Mouse (Mus musculus) urinary bladder, postnatal 4 days (tissue): ENCODE measurements around the gene Mmgt2.
A peak's percentile ranks its signal among the peaks of the same experiment; 100 is the strongest.
"Not testable (repeated sequence)": the region's sequence is repeated elsewhere in the genome, so short reads cannot be mapped to it uniquely, and the experiment has no call there.

Experiments
- DNase-seq, 2 experiments: peaks; one replicate each; pipeline ENCODE4 v3.0.0; 2021 to 2022; ENCODE audit warnings: low spot score in 2 of 2

Mmgt2 gene

DNA sequence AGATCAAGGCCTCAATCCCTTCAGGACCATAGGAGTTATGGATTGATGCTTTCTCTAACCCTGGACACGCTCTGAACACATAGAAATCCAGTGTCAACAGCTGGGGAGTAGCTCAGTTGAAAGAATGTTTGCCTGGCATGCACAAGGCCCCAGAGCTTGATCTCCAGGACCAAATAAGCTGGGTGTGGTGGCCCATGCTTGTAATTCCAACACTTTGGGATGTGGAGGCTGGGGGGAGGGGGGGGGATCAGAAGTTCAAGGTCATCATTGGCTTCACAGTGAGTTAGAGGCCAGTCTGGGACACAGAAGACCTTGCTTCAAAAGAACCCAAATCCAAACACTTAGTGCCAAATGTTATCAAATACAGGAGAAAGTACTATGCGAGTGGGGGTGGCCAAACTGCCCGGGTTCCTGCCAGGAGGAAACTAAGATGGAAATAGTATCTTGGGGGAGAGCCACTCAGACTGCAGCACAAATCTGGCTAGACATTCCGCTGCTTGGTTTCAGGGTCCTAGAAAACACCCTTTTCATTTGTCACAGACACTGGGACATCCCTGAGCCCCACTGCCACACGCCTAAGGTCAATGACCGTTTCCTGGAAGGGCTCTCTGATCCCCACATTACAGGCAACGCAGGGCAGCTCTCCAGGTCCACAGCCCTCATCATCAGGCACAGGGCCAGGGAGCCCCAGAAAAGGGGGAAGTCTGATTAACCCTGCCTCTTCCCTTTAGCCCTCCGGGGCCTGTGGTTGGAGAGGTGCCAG lies 2.6 kb upstream of the Mmgt2 start:
- DNase-seq: peak; percentile 64 to 65

DNA sequence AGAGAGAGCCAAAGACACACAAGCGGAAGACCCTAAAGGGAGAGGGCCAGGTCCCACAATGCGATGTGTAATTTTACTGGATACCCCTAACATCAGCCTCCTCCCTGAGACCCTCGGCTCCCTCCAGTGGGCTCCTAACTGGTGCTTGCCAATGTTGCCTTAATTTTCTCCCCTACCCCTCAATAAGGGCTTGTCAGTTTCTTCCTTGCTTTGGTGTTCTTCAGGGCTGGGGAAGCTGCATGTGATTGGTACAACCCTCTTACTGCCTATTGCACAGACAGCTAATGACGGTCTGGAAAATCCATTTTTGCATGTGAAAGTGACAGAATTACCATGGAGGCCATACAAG lies 2.0 kb upstream of the Mmgt2 start:
- no peak for DNase-seq

- no peak for DNase-seq
Observed at GRCm38 (mm10) chr11:62646958-62647515, 1.4 kb upstream of the Mmgt2 start.

- peak in 1 of 2 experiments; percentile 58 for DNase-seq
Observed at GRCm38 (mm10) chr11:62647661-62648590, 538 bp upstream of the Mmgt2 start, which contains the start of gene Lrrc75a. TSS of gene Lrrc75a (minus strand) at chr11:62648523.

DNA sequence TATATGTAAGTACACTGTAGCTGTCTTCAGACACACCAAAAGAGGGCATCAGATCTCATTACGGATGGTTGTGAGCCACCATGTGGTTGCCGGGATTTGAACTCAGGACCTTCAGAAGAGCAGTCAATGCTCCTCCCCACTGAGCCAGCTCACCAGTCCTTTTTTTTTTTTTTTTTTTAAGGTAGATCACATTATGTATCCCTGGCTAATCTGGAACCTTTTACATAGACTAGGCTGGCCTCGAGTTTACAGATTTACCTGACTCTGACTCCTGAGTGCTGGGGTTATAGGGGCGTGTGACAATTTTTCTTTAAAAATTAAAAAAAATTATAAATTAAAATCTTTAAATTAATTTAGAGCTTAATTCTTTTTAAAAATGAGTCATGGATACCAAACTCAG lies 1.3 kb downstream of the Mmgt2 start:
- DNase-seq: not testable (repeated sequence)

- no peak for DNase-seq
Observed at GRCm38 (mm10) chr11:62651563-62651962, 3.1 kb downstream of the Mmgt2 start.

- no peak for DNase-seq
Observed at GRCm38 (mm10) chr11:62652080-62652479, 3.6 kb downstream of the Mmgt2 start.

GRCm38 (mm10) chr11:62660885-62661284 lies 12.4 kb downstream of the Mmgt2 start:
- DNase-seq: no peak

- no peak for DNase-seq
Observed at GRCm38 (mm10) chr11:62664250-62664649, 15.8 kb downstream of the Mmgt2 start.

DNA sequence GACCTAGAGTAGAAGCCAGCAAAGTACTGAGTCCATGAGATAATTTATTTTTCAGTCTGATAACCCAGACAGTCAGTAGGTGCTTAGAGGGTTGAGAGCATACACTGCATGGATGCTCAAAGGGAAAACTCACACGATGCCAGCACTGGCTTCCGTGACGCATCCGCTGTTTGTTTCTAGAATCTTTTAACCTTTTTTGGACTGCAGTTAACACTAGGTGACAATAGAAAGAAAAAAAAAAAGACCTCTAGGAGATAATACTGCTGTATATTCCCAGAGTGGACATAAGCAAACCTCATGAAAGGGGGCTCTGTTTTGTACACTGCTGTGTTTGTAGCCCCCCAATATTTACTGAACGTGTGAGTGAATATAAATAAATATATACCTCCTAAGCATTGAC lies 20.5 kb downstream of the Mmgt2 start:
- no peak for DNase-seq

GRCm38 (mm10) chr11:62669471-62669870 lies 21.0 kb downstream of the Mmgt2 start:
- DNase-seq: no peak

GRCm38 (mm10) chr11:62670006-62670405 lies 21.5 kb downstream of the Mmgt2 start:
- DNase-seq: no peak

DNA sequence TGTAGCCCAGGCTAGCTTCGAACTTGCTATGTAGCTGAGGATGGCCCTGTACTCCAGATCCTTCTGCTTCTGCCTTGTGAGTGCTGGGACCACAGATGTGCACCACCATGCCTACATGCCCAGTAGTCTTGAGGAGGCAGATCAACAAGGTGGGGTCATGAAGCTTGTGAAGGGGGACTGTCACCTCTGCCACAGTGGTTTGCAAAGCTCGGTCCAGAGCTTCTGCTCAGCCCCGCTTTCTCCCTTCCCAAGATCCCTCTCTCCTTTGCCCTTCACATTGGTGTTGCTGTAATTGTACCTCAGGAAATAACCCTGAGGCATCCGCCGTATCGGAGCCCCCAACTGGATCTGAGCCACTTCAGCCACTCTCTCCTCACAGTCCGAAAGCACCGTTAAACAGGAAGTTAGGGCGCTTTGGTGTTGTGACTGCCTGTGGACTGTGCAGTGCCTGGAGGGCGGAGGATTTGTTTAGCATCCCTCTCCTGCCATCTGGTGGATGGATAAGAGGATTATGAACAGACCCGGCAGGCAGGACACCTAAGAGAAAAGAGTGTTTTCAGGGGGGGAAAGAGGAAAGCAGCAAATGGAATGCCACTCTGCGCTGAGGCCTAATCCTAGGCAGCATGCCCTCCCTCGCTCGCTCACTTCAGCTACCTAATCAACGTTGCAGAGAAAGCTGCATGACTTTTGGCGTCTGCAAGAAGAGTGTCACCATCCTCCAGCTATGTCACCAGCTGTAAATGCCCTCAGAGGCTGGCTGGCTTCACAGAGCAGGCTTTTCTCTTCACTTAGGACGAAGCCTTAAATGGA lies 27.2 kb downstream of the Mmgt2 start:
- DNase-seq: peak; percentile 53 to 66

DNA sequence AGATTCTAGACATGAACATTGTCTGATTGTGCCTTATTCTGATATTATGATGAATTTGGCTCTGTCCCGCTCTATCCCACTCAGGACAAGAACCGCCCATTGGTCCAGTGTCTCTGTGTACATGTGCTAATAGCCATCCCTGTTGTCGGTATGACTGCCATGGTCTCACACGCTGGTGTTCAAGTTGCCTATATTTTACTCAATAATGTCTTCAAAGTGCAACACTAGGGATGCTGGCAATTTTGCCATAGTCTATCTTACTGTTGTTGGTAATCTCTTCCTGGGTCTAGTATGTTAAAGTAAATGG lies 27.8 kb downstream of the Mmgt2 start:
- DNase-seq: no peak

DNA sequence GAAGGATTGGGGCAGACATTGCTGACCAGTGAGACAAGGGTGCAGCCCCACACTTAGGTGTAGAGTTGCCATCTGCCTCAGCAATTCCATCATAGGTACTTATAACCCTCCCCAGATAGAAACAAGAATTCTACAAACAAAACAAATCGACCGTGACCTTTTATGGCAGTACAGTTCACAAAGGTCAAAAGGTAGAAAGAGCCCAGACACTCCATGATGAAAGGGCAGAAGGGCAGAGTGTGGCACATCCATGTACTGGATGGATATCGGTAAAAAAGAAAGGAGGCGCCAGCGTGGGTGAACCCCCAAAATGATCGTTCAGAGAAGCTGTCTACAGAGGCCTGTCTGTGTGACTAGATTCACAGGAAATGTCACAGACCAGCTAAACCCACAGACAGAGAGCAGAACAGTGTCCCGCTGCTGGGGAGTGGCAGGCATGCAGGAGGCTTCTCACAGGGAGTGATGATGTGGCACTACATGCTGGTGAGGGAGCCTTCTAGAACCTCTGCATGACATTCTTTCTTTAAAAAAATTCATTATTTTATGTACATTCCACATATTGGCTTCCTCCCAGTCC lies 30.4 kb downstream of the Mmgt2 start:
- DNase-seq: no peak

DNA sequence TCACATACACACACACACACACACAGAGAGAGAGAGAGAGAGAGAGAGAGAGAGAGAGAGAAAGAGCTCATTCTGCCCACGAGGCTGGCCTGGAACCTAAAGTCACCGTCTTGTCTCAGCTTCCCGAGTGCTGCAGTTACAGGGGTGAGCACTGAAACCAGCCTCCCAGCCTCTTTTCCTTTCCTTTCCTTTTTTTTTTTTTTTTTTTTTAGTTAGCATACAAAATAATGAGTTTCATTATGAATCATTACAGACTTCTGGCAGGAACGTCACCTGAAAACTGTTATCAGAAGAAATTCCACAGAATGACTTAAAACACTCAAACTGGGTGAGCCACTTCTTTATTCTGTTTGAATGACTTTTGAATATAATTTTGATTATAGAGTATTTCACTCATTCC lies 31.5 kb downstream of the Mmgt2 start:
- no peak for DNase-seq

DNA sequence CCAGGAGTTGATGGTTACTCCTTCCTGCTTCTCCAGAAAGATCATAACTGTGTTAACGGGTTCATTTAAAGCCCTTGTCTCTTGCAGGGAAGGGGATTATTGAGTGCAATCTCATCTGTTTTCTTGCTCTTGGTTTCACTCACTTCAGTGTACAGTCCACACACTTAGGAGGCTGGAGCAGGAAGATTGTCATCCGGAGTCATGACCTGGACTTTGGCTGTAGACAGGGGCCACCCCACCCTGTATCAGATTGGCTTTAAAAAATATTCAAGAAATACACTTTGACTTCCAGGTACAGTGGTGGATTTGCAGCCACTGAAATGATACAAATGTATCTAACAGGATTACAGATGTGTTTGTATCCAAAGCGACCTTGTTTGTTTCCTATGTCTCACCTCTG lies 43.1 kb downstream of the Mmgt2 start:
- no peak for DNase-seq

DNA sequence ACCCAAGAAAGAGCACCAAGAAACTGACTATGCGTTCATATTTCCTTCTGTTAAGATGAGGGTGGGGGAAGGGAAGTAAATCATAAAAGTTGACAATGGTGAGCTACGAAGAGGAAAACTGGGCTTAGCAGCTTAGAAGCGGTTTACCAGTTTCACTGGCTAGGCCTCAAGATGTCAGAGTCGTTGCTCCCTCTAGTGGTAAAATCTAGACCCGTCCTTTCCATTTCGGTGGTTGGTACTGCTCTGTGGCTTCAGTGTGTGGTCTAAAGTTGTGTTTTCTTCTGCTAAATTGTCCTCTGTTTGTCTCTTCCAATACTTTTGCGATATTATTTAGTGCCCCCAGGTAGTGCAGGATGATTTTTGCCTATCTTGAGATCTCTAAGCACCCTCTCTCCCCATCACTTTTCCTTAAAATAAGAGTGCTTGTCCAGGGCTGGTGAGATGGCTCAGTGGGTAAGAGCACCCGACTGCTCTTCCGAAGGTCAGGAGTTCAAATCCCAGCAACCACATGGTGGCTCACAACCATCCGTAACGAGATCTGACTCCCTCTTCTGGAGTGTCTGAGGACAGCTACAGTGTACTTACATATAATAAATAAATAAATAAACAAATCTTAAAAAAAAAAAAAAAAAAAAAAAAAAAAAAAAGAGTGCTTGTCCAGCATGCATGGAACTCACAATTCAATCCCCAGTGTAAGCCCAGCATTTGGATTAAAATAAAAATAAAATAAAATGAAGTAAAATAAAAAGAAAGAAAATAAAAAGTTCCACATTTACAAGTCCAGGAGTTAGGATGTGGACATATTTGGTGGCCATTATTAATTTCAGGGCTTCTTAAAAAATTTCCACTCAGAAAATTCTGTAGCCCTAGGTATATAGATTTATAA lies 45.1 kb downstream of the Mmgt2 start:
- DNase-seq: no peak

DNA sequence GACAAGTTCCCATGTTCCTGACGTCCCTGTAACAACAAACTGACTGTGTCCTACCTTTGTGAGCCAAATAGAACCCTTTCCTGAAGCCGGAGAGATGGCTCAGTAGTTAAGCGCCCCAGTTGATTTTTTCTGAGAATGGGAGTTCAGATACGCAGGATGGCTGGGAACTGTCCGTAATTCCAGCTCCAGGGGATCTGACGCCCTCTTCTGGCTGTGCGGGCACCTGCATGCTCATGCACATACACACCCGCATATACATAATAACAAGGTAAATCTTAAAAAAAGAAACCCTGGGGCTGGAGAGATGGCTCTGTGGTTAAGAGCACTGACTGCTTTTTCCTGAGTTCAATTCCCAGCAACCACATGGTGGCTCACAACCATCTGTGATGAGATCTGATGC lies 46.7 kb downstream of the Mmgt2 start:
- DNase-seq: no peak

- no peak for DNase-seq
Observed at GRCm38 (mm10) chr11:62699749-62700148, 51.3 kb downstream of the Mmgt2 start.

- no peak for DNase-seq
Observed at GRCm38 (mm10) chr11:62701218-62701617, 52.8 kb downstream of the Mmgt2 start.
